Mouse (Mus musculus): ENCODE data around the gene Atp8b4.

Gene Atp8b4

GRCm38 (mm10) chr2:126359965-126360364 lies 140.5 kb downstream of the Atp8b4 start:
- DNase-seq = no peak

- no peak for DNase-seq
Measured at GRCm38 (mm10) chr2:126359278-126359677, 141.2 kb downstream of the Atp8b4 start.

GRCm38 (mm10) chr2:126358741-126359140 lies 141.7 kb downstream of the Atp8b4 start:
- DNase-seq = no peak

GRCm38 (mm10) chr2:126355259-126355658 lies 145.2 kb downstream of the Atp8b4 start:
- DNase-seq = no peak

GRCm38 (mm10) chr2:126351811-126352210 lies 148.7 kb downstream of the Atp8b4 start:
- no peak for DNase-seq

- no peak for DNase-seq
Measured at GRCm38 (mm10) chr2:126343026-126343593, 157.4 kb downstream of the Atp8b4 start.

GRCm38 (mm10) chr2:126341521-126341920 lies 159.0 kb downstream of the Atp8b4 start:
- DNase-seq = no peak

GRCm38 (mm10) chr2:126340201-126340600 lies 160.3 kb downstream of the Atp8b4 start:
- DNase-seq = no peak

- DNase-seq = peak; percentile 22
Measured at GRCm38 (mm10) chr2:126339516-126339915, 161.0 kb downstream of the Atp8b4 start.

- no peak for DNase-seq
Measured at GRCm38 (mm10) chr2:126337143-126337542, 163.3 kb downstream of the Atp8b4 start.

GRCm38 (mm10) chr2:126331794-126332193 lies 168.7 kb downstream of the Atp8b4 start:
- DNase-seq = no peak

GRCm38 (mm10) chr2:126323206-126323605 lies 177.3 kb downstream of the Atp8b4 start:
- no peak for DNase-seq

- no peak for DNase-seq
Measured at GRCm38 (mm10) chr2:126322631-126323031, 177.8 kb downstream of the Atp8b4 start.

GRCm38 (mm10) chr2:126318071-126318470 lies 182.4 kb downstream of the Atp8b4 start:
- no peak for DNase-seq

- no peak for DNase-seq
Measured at GRCm38 (mm10) chr2:126316942-126317341, 183.5 kb downstream of the Atp8b4 start.

GRCm38 (mm10) chr2:126316346-126316745 lies 184.1 kb downstream of the Atp8b4 start:
- DNase-seq = no peak

GRCm38 (mm10) chr2:126311056-126311455 lies 189.4 kb downstream of the Atp8b4 start:
- no peak for DNase-seq

- DNase-seq = no peak
Measured at GRCm38 (mm10) chr2:126309994-126310393, 190.5 kb downstream of the Atp8b4 start.

GRCm38 (mm10) chr2:126304621-126305020 lies 195.9 kb downstream of the Atp8b4 start:
- DNase-seq = no peak

GRCm38 (mm10) chr2:126303226-126303625 lies 197.2 kb downstream of the Atp8b4 start:
- no peak for DNase-seq

- no peak for DNase-seq
Measured at GRCm38 (mm10) chr2:126302381-126302780, 198.1 kb downstream of the Atp8b4 start.

- DNase-seq = no peak
Measured at GRCm38 (mm10) chr2:126290702-126291101, 209.8 kb downstream of the Atp8b4 start.

GRCm38 (mm10) chr2:126287942-126288341 lies 212.5 kb downstream of the Atp8b4 start:
- DNase-seq = no peak

GRCm38 (mm10) chr2:126286420-126286819 lies 214.1 kb downstream of the Atp8b4 start:
- no peak for DNase-seq

- no peak for DNase-seq
Measured at GRCm38 (mm10) chr2:126284071-126284470, 216.4 kb downstream of the Atp8b4 start.

Measured in lung, postnatal 10 days (tissue).